Mouse (Mus musculus): ENCODE results near the gene Ccdc88c.

DNA sequence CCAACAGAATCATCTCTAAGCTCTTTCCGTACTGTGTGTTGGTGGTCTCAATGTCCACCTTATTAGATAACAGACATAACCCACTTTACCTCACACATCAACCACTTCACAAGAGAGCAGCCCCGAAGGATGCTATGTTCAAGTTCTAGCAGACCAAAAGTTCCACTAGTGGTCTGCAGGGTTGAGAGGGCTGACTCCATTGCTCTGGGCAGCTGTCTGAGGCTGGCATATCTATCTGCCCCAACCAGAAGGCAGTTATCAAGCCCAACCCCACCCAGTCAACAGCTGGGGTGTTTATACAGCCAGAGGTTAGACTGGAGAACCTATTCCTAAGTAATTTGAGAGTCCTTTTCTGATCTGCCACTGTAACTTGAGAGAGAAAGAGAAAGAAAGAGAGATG lies 72.8 kb downstream of the Ccdc88c start:
- TF ChIP-seq CTCF (IDR thresholded peaks at IDR 0.05; ENCODE audit: low read depth) = no peak
- TF ChIP-seq EP300 (optimal IDR thresholded peaks at IDR 0.05) = no peak

All from stomach, postnatal 0 days (tissue).